Mouse (Mus musculus): ENCODE data around the gene Col6a4. TPM values are rescaled to one million over a fixed set of nuclear protein-coding genes. Genes with fewer than 3 reads are reported as not detected.

The Col6a4 gene
- total and polyA plus RNA-seq, 2 experiments from 2014 or later, result 0.73 to 1.3 TPM

- Histone ChIP-seq H3K27me3 (ENCODE audit: insufficient read depth, low read length) (no peaks in the 10 kb centered on the region), H3K4me3 (ENCODE audit: low read length) (no peak overlapping the region), H3K4me2 (ENCODE audit: low read depth, low read length) (no peak overlapping the region), H3K27ac (no peak overlapping the region), H3K9me3 (ENCODE audit: low read length) (no peaks in the 10 kb centered on the region), H3K9ac (replicated peaks; ENCODE audit: low read length) (no peak overlapping the region), H3K4me1 (ENCODE audit: insufficient read depth, low read length) (no peaks in the 10 kb centered on the region), H3K36me3 (ENCODE audit: insufficient read depth, low read length) (no peaks in the 10 kb centered on the region)
- ATAC-seq (no peak), DNase-seq (ENCODE audit: low spot score) (peak; percentile 27)
- 63% methylated on average over 3 of the region's 3 CpGs for WGBS
- TF ChIP-seq CTCF (IDR thresholded peaks at IDR 0.05; ENCODE audit: low read depth), result no peak
Measured at GRCm38 (mm10) chr9:105947577-105947976, 149.0 kb downstream of the Col6a4 start.

Other genes with a start within 250 kb of the Col6a4 start
- gene Col6a5, start 136.1 kb downstream of the Col6a4 start, total RNA-seq (2014; rRNA removed), result 0.32 and 1.5 TPM in 2 replicates
- 0.13 and 0.39 TPM in 2 replicates for gene Col6a5, start 136.1 kb downstream of the Col6a4 start, polyA plus RNA-seq (2015; fragmentation: Nextera tagmentation; extraction: Ambion mirVana)
- 1.3 and 1.8 TPM in 2 replicates for gene Glyctk, start 61.4 kb upstream of the Col6a4 start, total RNA-seq (2014; rRNA removed)
- 1.2 and 1.7 TPM in 2 replicates for gene Glyctk, start 61.4 kb upstream of the Col6a4 start, polyA plus RNA-seq (2015; fragmentation: Nextera tagmentation; extraction: Ambion mirVana)
- 240 and 243 TPM in 2 replicates for gene Wdr82, start 74.1 kb upstream of the Col6a4 start, total RNA-seq (2014; rRNA removed)
- gene Wdr82, start 74.1 kb upstream of the Col6a4 start, polyA plus RNA-seq (2015; fragmentation: Nextera tagmentation; extraction: Ambion mirVana), result 29.1 and 32.6 TPM in 2 replicates
- 19.0 and 23.3 TPM in 2 replicates for gene Ppm1m, start 103.0 kb upstream of the Col6a4 start, total RNA-seq (2014; rRNA removed)
- gene Ppm1m, start 103.0 kb upstream of the Col6a4 start, polyA plus RNA-seq (2015; fragmentation: Nextera tagmentation; extraction: Ambion mirVana), result 18.5 and 21.2 TPM in 2 replicates
- 57.4 and 72.6 TPM in 2 replicates for gene Twf2, start 106.3 kb upstream of the Col6a4 start, total RNA-seq (2014; rRNA removed)
- gene Twf2, start 106.3 kb upstream of the Col6a4 start, polyA plus RNA-seq (2015; fragmentation: Nextera tagmentation; extraction: Ambion mirVana), result 42.0 and 43.9 TPM in 2 replicates
- 0.36 and 0.37 TPM in 2 replicates for gene Tlr9, start 125.8 kb upstream of the Col6a4 start, total RNA-seq (2014; rRNA removed)
- gene Tlr9, start 125.8 kb upstream of the Col6a4 start, polyA plus RNA-seq (2015; fragmentation: Nextera tagmentation; extraction: Ambion mirVana), result 0.09 and 0.11 TPM in 2 replicates
- 80.9 and 92.7 TPM in 2 replicates for gene Alas1, start 151.9 kb upstream of the Col6a4 start, total RNA-seq (2014; rRNA removed)
- gene Alas1, start 151.9 kb upstream of the Col6a4 start, polyA plus RNA-seq (2015; fragmentation: Nextera tagmentation; extraction: Ambion mirVana), result 80.4 and 92.3 TPM in 2 replicates
- 9.3 and 9.8 TPM in 2 replicates for gene Poc1a, start 184.3 kb upstream of the Col6a4 start, total RNA-seq (2014; rRNA removed)
- 9.2 and 10.8 TPM in 2 replicates for gene Poc1a, start 184.3 kb upstream of the Col6a4 start, polyA plus RNA-seq (2015; fragmentation: Nextera tagmentation; extraction: Ambion mirVana)